Mouse (Mus musculus) midbrain, embryonic 11.5 days (tissue): ENCODE results near the gene Mylk3. TPM values are rescaled to one million over a fixed set of nuclear protein-coding genes. Genes with fewer than 3 reads are reported as not detected.

ENCODE experiments used
- ATAC-seq: fragments of 200-750 bp; cut with Nextera tagmentation; 2 replicates; pipeline ENCODE4 v1.8.0; 2017; ENCODE audit warnings: moderate TSS enrichment, moderate library complexity; ENCODE audit not compliant: low FRiP score
- DNase-seq: peaks from one replicate; pipeline ENCODE4 v3.0.0; 2015; ENCODE audit warnings: low spot score; ENCODE audit errors: missing footprints
- H3K27ac ChIP-seq: fragments of 300-500 bp; sonication (generic); 2 replicates; pipeline ENCODE4 v1.5.1; 2014; ENCODE audit warnings: low read depth, low read length
- H3K27me3 ChIP-seq: fragments of 300-500 bp; sonication (generic); 2 replicates; pipeline ENCODE4 v1.6.1; 2014; ENCODE audit warnings: mild to moderate bottlenecking, low read length, moderate library complexity, mixed read lengths; ENCODE audit not compliant: control insufficient read depth, insufficient read depth
- H3K36me3 ChIP-seq: fragments of 300-500 bp; sonication (generic); 2 replicates; pipeline ENCODE4 v1.6.1; 2014; ENCODE audit warnings: mild to moderate bottlenecking, low read length, moderate library complexity, mixed read lengths; ENCODE audit not compliant: control insufficient read depth, insufficient read depth
- H3K4me1 ChIP-seq: fragments of 300-500 bp; sonication (generic); 2 replicates; pipeline ENCODE4 v1.6.1; 2014; ENCODE audit warnings: low read length; ENCODE audit not compliant: control insufficient read depth, insufficient read depth
- H3K4me2 ChIP-seq: fragments of 300-500 bp; sonication (generic); 2 replicates; pipeline ENCODE4 v1.6.1; 2014; ENCODE audit warnings: mild to moderate bottlenecking, moderate library complexity
- H3K4me3 ChIP-seq: fragments of 300-500 bp; sonication (generic); 2 replicates; pipeline ENCODE4 v1.5.1; 2014; ENCODE audit warnings: low read depth, low read length
- H3K9ac ChIP-seq: fragments of 300-500 bp; sonication (generic); 2 replicates; pipeline ENCODE4 v1.6.1; 2014; ENCODE audit warnings: low read length
- H3K9me3 ChIP-seq: fragments of 300-500 bp; sonication (generic); 2 replicates; pipeline ENCODE4 v1.6.1; 2016; ENCODE audit warnings: low read length; ENCODE audit not compliant: control insufficient read depth
- WGBS: fragments of 180-500 bp; shearing (Covaris S2); extraction: QIAGEN DNeasy Blood & Tissue Kit; methylation state at CpG from one replicate; pipeline ENCODE4 v1.1.7; 2014; 5-methylcytosine and 5-hydroxymethylcytosine counted together
- polyA plus RNA-seq: library from polyadenylated mRNA; unstranded; fragments of >200 nt; fragmentation: Nextera tagmentation; extraction: Ambion mirVana; gene quantifications from 2 replicates; pipeline ENCODE4 v1.2.1, GENCODE M21; 2014

Gene Mylk3
- polyA plus RNA-seq, 1 experiment from 2014 or later, result 2.1 TPM

- 90% methylated on average over 1 of the region's 1 CpGs for WGBS
- no peak overlapping the region for H3K4me3 ChIP-seq
Observed at GRCm38 (mm10) chr8:85421329-85421728, 35.2 kb upstream of the Mylk3 start.

GRCm38 (mm10) chr8:85408526-85408925, 22.4 kb upstream of the Mylk3 start:
- no peak overlapping the region for H3K27ac ChIP-seq
- WGBS, result 76% methylated on average over 3 of the region's 3 CpGs
- H3K27me3 ChIP-seq, result no peaks in the 10 kb centered on the region
- no peaks in the 10 kb centered on the region for H3K9me3 ChIP-seq
- peaks cover 2% of the 10 kb centered on the region; the same call in 1 of the 2 replicates for H3K4me1 ChIP-seq
- no peak overlapping the region for H3K4me2 ChIP-seq
- H3K36me3 ChIP-seq, result 0 out of 2 replicates have a peak, but pooled peaks cover 2% of the 10 kb centered on the region
- no peak overlapping the region for H3K9ac ChIP-seq
- no peak for ATAC-seq
- H3K4me3 ChIP-seq, result no peak overlapping the region
- no peak for DNase-seq

More at GRCm38 (mm10) chr8:85421329-85421728, 35.2 kb upstream of the Mylk3 start:
- Histone ChIP-seq H3K27ac (no peak overlapping the region), H3K27me3 (no peaks in the 10 kb centered on the region), H3K9me3 (no peaks in the 10 kb centered on the region), H3K36me3 (no peaks in the 10 kb centered on the region), H3K4me1 (no peaks in the 10 kb centered on the region), H3K4me2 (no peak overlapping the region), H3K9ac (no peak overlapping the region)
- DNase-seq, result no peak
- no peak for ATAC-seq

GRCm38 (mm10) chr8:85408053-85408505, 21.9 kb upstream of the Mylk3 start:
- H3K27me3 ChIP-seq, result no peaks in the 10 kb centered on the region
- H3K4me1 ChIP-seq, result peaks cover 2% of the 10 kb centered on the region; the same call in 1 of the 2 replicates
- DNase-seq (no peak), ATAC-seq (no peak)
- H3K9me3 ChIP-seq, result no peaks in the 10 kb centered on the region
- H3K4me3 ChIP-seq, result no peak overlapping the region
- no peak overlapping the region for H3K9ac ChIP-seq
- H3K4me2 ChIP-seq, result no peak overlapping the region
- no peak overlapping the region for H3K27ac ChIP-seq
- WGBS, result 76% methylated on average over 7 of the region's 7 CpGs
- 0 out of 2 replicates have a peak, but pooled peaks cover 2% of the 10 kb centered on the region for H3K36me3 ChIP-seq

- no peak overlapping the region for H3K4me2 ChIP-seq
- no peak for DNase-seq
- H3K36me3 ChIP-seq, result 0 out of 2 replicates have a peak, but pooled peaks cover 2% of the 10 kb centered on the region
- no peaks in the 10 kb centered on the region for H3K9me3 ChIP-seq
- WGBS, result 78% methylated on average over 10 of the region's 10 CpGs
- no peak overlapping the region for H3K9ac ChIP-seq
- H3K27ac ChIP-seq, result no peak overlapping the region
- peaks cover 2% of the 10 kb centered on the region; the same call in 1 of the 2 replicates for H3K4me1 ChIP-seq
- no peak overlapping the region for H3K4me3 ChIP-seq
- ATAC-seq, result no peak
- H3K27me3 ChIP-seq, result no peaks in the 10 kb centered on the region
Observed at GRCm38 (mm10) chr8:85405961-85406360, 19.8 kb upstream of the Mylk3 start.

- H3K9ac ChIP-seq, result no peak overlapping the region
- no peaks in the 10 kb centered on the region for H3K27me3 ChIP-seq
- 66% methylated on average over 3 of the region's 3 CpGs for WGBS
- H3K4me3 ChIP-seq, result no peak overlapping the region
- DNase-seq, result no peak
- peaks cover 2% of the 10 kb centered on the region; the same call in 1 of the 2 replicates for H3K4me1 ChIP-seq
- no peaks in the 10 kb centered on the region for H3K9me3 ChIP-seq
- H3K27ac ChIP-seq, result no peak overlapping the region
- no peak for ATAC-seq
- H3K36me3 ChIP-seq, result 0 out of 2 replicates have a peak, but pooled peaks cover 2% of the 10 kb centered on the region
- H3K4me2 ChIP-seq, result no peak overlapping the region
Observed at GRCm38 (mm10) chr8:85405418-85405817, 19.3 kb upstream of the Mylk3 start.

- Histone ChIP-seq H3K9me3 (no peaks in the 10 kb centered on the region), H3K4me1 (no peaks in the 10 kb centered on the region), H3K27me3 (no peaks in the 10 kb centered on the region), H3K36me3 (no peaks in the 10 kb centered on the region), H3K9ac (no peak overlapping the region), H3K27ac (no peak overlapping the region), H3K4me2 (no peak overlapping the region), H3K4me3 (no peak overlapping the region)
- WGBS, result 89% methylated on average over 4 of the region's 4 CpGs
- DNase-seq (no peak), ATAC-seq (no peak)
Observed at GRCm38 (mm10) chr8:85398548-85398947, 12.4 kb upstream of the Mylk3 start.

GRCm38 (mm10) chr8:85397508-85397907, 11.4 kb upstream of the Mylk3 start:
- H3K4me2 ChIP-seq, result no peak overlapping the region
- no peaks in the 10 kb centered on the region for H3K36me3 ChIP-seq
- no peaks in the 10 kb centered on the region for H3K4me1 ChIP-seq
- DNase-seq, result no peak
- H3K9ac ChIP-seq, result no peak overlapping the region
- no peak overlapping the region for H3K27ac ChIP-seq
- H3K9me3 ChIP-seq, result no peaks in the 10 kb centered on the region
- ATAC-seq, result no peak
- H3K27me3 ChIP-seq, result no peaks in the 10 kb centered on the region
- 51% methylated on average over 5 of the region's 5 CpGs for WGBS
- no peak overlapping the region for H3K4me3 ChIP-seq

GRCm38 (mm10) chr8:85396432-85397079, 10.4 kb upstream of the Mylk3 start:
- no peak for ATAC-seq
- Histone ChIP-seq H3K36me3 (no peaks in the 10 kb centered on the region), H3K4me3 (no peak overlapping the region), H3K27me3 (no peaks in the 10 kb centered on the region), H3K4me2 (no peak overlapping the region), H3K9me3 (no peaks in the 10 kb centered on the region), H3K9ac (no peak overlapping the region), H3K4me1 (no peaks in the 10 kb centered on the region), H3K27ac (no peak overlapping the region)
- WGBS, result 88% methylated on average over 5 of the region's 5 CpGs
- no peak for DNase-seq

GRCm38 (mm10) chr8:85395681-85396431, 9.7 kb upstream of the Mylk3 start:
- 83% methylated on average over 8 of the region's 8 CpGs for WGBS
- H3K4me3 ChIP-seq, result no peak overlapping the region
- ATAC-seq (no peak), DNase-seq (no peak)
- H3K9me3 ChIP-seq, result no peaks in the 10 kb centered on the region
- H3K4me2 ChIP-seq, result no peak overlapping the region
- no peaks in the 10 kb centered on the region for H3K27me3 ChIP-seq
- no peaks in the 10 kb centered on the region for H3K36me3 ChIP-seq
- no peak overlapping the region for H3K27ac ChIP-seq
- no peak overlapping the region for H3K9ac ChIP-seq
- no peaks in the 10 kb centered on the region for H3K4me1 ChIP-seq
